In the genomic region with DNA sequence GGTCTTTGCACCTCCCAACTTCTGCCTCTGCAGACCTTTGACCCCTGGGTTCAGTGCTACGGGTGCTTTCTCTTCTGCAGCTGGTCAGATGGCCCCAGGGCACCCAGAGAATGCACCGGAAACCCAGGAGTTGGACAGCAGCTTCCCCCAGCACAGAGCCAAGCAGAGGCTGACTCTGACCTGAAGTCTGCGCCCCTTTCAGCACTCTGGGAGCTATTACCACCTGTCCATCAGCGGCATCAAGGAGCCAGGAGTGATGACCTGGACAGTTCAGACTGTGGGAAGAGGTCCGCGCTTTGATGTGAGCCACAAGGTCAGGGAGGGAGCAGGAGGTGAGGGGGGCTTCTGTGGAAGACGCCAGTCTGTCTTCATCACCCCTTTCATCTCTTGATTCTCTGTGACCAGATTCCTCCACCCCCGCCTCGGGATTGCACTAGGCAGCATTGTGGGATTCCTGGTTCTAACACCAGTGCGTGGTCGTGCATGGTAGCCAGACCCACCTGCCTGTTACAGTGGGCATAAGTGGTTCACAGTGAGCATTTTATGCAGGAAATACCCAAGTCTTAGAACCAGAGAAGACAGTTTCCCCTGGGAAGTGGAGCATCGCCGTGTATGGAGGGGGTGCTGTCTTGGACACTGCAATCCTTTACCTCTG, we compare ENCODE assay signal across 10 mouse cellular contexts. TPM values are rescaled to one million over a fixed set of nuclear protein-coding genes. Genes with fewer than 3 reads are reported as not detected.
DNase-seq lines count a peak whose midpoint lies in the region; ATAC-seq lines count a peak whose summit lies in the region.
"Had no signal": no experiment of that assay in that cellular context is flagged by ENCODE, and none has a peak within 500 bp of the region (broad histone marks: within the 10 kb centered on the region; RNA-seq: fewer than 3 reads in every experiment).

No protein-coding gene starts in this region.

- no peak overlapping the region for H3K4me3 ChIP-seq in forebrain, embryonic 11.5 days (ENCODE audit: low read depth, low read length)
- no peak overlapping the region for H3K4me3 ChIP-seq in forebrain, embryonic 14.5 days (ENCODE audit: low read depth, low read length)
- no peak overlapping the region for H3K4me3 ChIP-seq in embryonic facial prominence, embryonic 11.5 days (ENCODE audit: low read depth, low read length)
- H3K4me3 ChIP-seq in midbrain, embryonic 13.5 days (replicated peaks), result no peak overlapping the region
- H3K4me3 ChIP-seq: embryonic facial prominence, embryonic 13.5 days; neural tube, embryonic 12.5 days had no signal

- no peaks in the 10 kb centered on the region for H3K9me3 ChIP-seq in forebrain, embryonic 11.5 days (ENCODE audit: control insufficient read depth, low read length)
- H3K9me3 ChIP-seq in forebrain, embryonic 14.5 days (replicated peaks; ENCODE audit: control insufficient read depth, low read length), result no peaks in the 10 kb centered on the region
- H3K9me3 ChIP-seq in embryonic facial prominence, embryonic 11.5 days (replicated peaks; ENCODE audit: control insufficient read depth, low read length), result no peaks in the 10 kb centered on the region
- H3K9me3 ChIP-seq in midbrain, embryonic 13.5 days, result no peaks in the 10 kb centered on the region
- H3K9me3 ChIP-seq: embryonic facial prominence, embryonic 13.5 days; neural tube, embryonic 12.5 days had no signal

- peak; percentile 32; the same call in 1 of the 2 replicates for ATAC-seq in forebrain, embryonic 11.5 days (replicated peaks; ENCODE audit: low FRiP score)
- ATAC-seq in forebrain, embryonic 14.5 days, result no peak
- peak; percentile 73 for ATAC-seq in embryonic facial prominence, embryonic 11.5 days (replicated peaks; ENCODE audit: insufficient number of reproducible peaks, low FRiP score, low TSS enrichment, low read depth)
- 0 out of 2 replicates have a peak, but pooled peaks have one; percentile 46 for ATAC-seq in midbrain, embryonic 13.5 days

- H3K36me3 ChIP-seq in forebrain, embryonic 11.5 days (ENCODE audit: control insufficient read depth, insufficient read depth, low read length), result no peaks in the 10 kb centered on the region
- no peaks in the 10 kb centered on the region for H3K36me3 ChIP-seq in forebrain, embryonic 14.5 days (ENCODE audit: control insufficient read depth, insufficient read depth, low read length)
- H3K36me3 ChIP-seq in embryonic facial prominence, embryonic 11.5 days (replicated peaks; ENCODE audit: control insufficient read depth, insufficient read depth, low read depth, low read length), result no peaks in the 10 kb centered on the region
- H3K36me3 ChIP-seq in midbrain, embryonic 13.5 days, result no peaks in the 10 kb centered on the region
- H3K36me3 ChIP-seq: embryonic facial prominence, embryonic 13.5 days; neural tube, embryonic 12.5 days had no signal

- WGBS in forebrain, embryonic 11.5 days, result 67% methylated on average over 13 of the region's 13 CpGs
- WGBS in forebrain, embryonic 14.5 days, result 80% methylated on average over 13 of the region's 13 CpGs
- 28% methylated on average over 13 of the region's 13 CpGs for WGBS in embryonic facial prominence, embryonic 11.5 days
- 58% methylated on average over 13 of the region's 13 CpGs for WGBS in midbrain, embryonic 13.5 days

- no peak overlapping the region for H3K4me2 ChIP-seq in forebrain, embryonic 11.5 days (ENCODE audit: low read depth, low read length, severe bottlenecking)
- H3K4me2 ChIP-seq in forebrain, embryonic 14.5 days (ENCODE audit: low read length), result no peak overlapping the region
- no peak overlapping the region for H3K4me2 ChIP-seq in embryonic facial prominence, embryonic 11.5 days (ENCODE audit: low read depth, low read length)
- no peak overlapping the region for H3K4me2 ChIP-seq in midbrain, embryonic 13.5 days (replicated peaks)
- H3K4me2 ChIP-seq: embryonic facial prominence, embryonic 13.5 days; neural tube, embryonic 12.5 days had no signal

- no peak overlapping the region for H3K9ac ChIP-seq in forebrain, embryonic 11.5 days (ENCODE audit: low read length)
- no peak overlapping the region for H3K9ac ChIP-seq in forebrain, embryonic 14.5 days (ENCODE audit: low read length)
- no peak overlapping the region for H3K9ac ChIP-seq in embryonic facial prominence, embryonic 11.5 days (replicated peaks; ENCODE audit: low read length)
- H3K9ac ChIP-seq in midbrain, embryonic 13.5 days (replicated peaks), result no peak overlapping the region
- H3K9ac ChIP-seq: embryonic facial prominence, embryonic 13.5 days; neural tube, embryonic 12.5 days had no signal

- no peak overlapping the region for H3K27ac ChIP-seq in forebrain, embryonic 11.5 days (ENCODE audit: low read depth, low read length)
- no peak overlapping the region for H3K27ac ChIP-seq in forebrain, embryonic 14.5 days (ENCODE audit: low read depth, low read length)
- no peak overlapping the region for H3K27ac ChIP-seq in embryonic facial prominence, embryonic 11.5 days (replicated peaks; ENCODE audit: low read depth, low read length)
- no peak overlapping the region for H3K27ac ChIP-seq in midbrain, embryonic 13.5 days
- H3K27ac ChIP-seq: neural tube, embryonic 12.5 days had no signal

- H3K4me1 ChIP-seq in forebrain, embryonic 11.5 days (replicated peaks; ENCODE audit: control insufficient read depth, insufficient read depth, low read length), result no peaks in the 10 kb centered on the region; the same call in 1 of the 2 replicates
- H3K4me1 ChIP-seq in forebrain, embryonic 14.5 days (ENCODE audit: control insufficient read depth, insufficient read depth, low read length), result no peaks in the 10 kb centered on the region
- H3K4me1 ChIP-seq in embryonic facial prominence, embryonic 11.5 days (ENCODE audit: control insufficient read depth, insufficient read depth, low read length), result peaks cover 4% of the 10 kb centered on the region; the same call in 1 of the 2 replicates
- H3K4me1 ChIP-seq in midbrain, embryonic 13.5 days (replicated peaks), result peaks cover 5% of the 10 kb centered on the region; the same call in 1 of the 2 replicates

- peak; percentile 58 for DNase-seq in forebrain, embryonic 11.5 days (ENCODE audit: low spot score)
- no peak for DNase-seq in forebrain, embryonic 14.5 days (ENCODE audit: low spot score)
- peak; percentile 26 for DNase-seq in embryonic facial prominence, embryonic 11.5 days (ENCODE audit: low spot score)
- peak; percentile 9 to 11 for DNase-seq in kidney, adult 8-10 months
- DNase-seq in thymus, adult 18-20 months, result no peak
- DNase-seq in left cerebral cortex, adult 18-20 months (ENCODE audit: low spot score in 2 of 2), result no peak
- no peak for DNase-seq in adrenal gland, postnatal 14 days

- no peaks in the 10 kb centered on the region for H3K27me3 ChIP-seq in forebrain, embryonic 11.5 days (ENCODE audit: control insufficient read depth, insufficient read depth, low read length)
- H3K27me3 ChIP-seq in forebrain, embryonic 14.5 days (replicated peaks; ENCODE audit: control insufficient read depth, insufficient read depth, low read length), result no peaks in the 10 kb centered on the region
- H3K27me3 ChIP-seq in embryonic facial prominence, embryonic 11.5 days (ENCODE audit: control insufficient read depth, insufficient read depth, low read length), result no peaks in the 10 kb centered on the region
- peaks cover 47% of the 10 kb centered on the region for H3K27me3 ChIP-seq in midbrain, embryonic 13.5 days
- H3K27me3 ChIP-seq: embryonic facial prominence, embryonic 13.5 days had no signal

RNA-seq across cellular contexts. Expression of a gene that starts 15.9 kb away (rescaled TPM):
- polyA plus RNA-seq in forebrain, embryonic 11.5 days (2014; fragmentation: Nextera tagmentation; extraction: Ambion mirVana), result 26.7 and 29.3 TPM in 2 replicates
- polyA plus RNA-seq in forebrain, embryonic 14.5 days (2014; fragmentation: Nextera tagmentation; extraction: Ambion mirVana), result 23.1 and 24.9 TPM in 2 replicates
- polyA plus RNA-seq in embryonic facial prominence, embryonic 11.5 days (2014; fragmentation: Nextera tagmentation; extraction: Ambion mirVana), result 36.6 and 40.8 TPM in 2 replicates
- polyA plus RNA-seq in midbrain, embryonic 13.5 days (2015; fragmentation: Nextera tagmentation; extraction: Ambion mirVana), result 20.3 and 24.1 TPM in 2 replicates
- total RNA-seq in left cerebral cortex, adult 18-20 months (2021), result 10 to 100 TPM in 1 of 2 experiments, 1 to 10 TPM in 1; 9.8 to 10.8 TPM
- 14.9 and 15.6 TPM in 2 replicates for total RNA-seq in adrenal gland, postnatal 14 days (2021)

RNA-seq across cellular contexts. Expression of a gene that starts 15.9 kb away (rescaled TPM):
- polyA plus RNA-seq in forebrain, embryonic 11.5 days (2014; fragmentation: Nextera tagmentation; extraction: Ambion mirVana), result 68.9 and 75.4 TPM in 2 replicates
- polyA plus RNA-seq in forebrain, embryonic 14.5 days (2014; fragmentation: Nextera tagmentation; extraction: Ambion mirVana), result 94.5 and 95.0 TPM in 2 replicates
- 69.8 and 75.0 TPM in 2 replicates for polyA plus RNA-seq in embryonic facial prominence, embryonic 11.5 days (2014; fragmentation: Nextera tagmentation; extraction: Ambion mirVana)
- polyA plus RNA-seq in midbrain, embryonic 13.5 days (2015; fragmentation: Nextera tagmentation; extraction: Ambion mirVana), result 83.1 and 86.8 TPM in 2 replicates
- total RNA-seq in left cerebral cortex, adult 18-20 months (2021), result 10 to 100 TPM; 20.3 to 25.2 TPM
- total RNA-seq in adrenal gland, postnatal 14 days (2021), result 10.3 and 12.4 TPM in 2 replicates

Comparison
In these comparisons a context has a peak if more than half of its experiments do, and no peak if none do; other contexts are left out.
1. DNase-seq: peak in forebrain, embryonic 11.5 days (single experiment), embryonic facial prominence, embryonic 11.5 days (single experiment) and kidney, adult 8-10 months (2 of 2); none in forebrain, embryonic 14.5 days (single experiment), thymus, adult 18-20 months (0 of 2), left cerebral cortex, adult 18-20 months (0 of 2) and adrenal gland, postnatal 14 days (single experiment).